11 mouse cellular contexts compared by ENCODE assay signal in the genomic region with DNA sequence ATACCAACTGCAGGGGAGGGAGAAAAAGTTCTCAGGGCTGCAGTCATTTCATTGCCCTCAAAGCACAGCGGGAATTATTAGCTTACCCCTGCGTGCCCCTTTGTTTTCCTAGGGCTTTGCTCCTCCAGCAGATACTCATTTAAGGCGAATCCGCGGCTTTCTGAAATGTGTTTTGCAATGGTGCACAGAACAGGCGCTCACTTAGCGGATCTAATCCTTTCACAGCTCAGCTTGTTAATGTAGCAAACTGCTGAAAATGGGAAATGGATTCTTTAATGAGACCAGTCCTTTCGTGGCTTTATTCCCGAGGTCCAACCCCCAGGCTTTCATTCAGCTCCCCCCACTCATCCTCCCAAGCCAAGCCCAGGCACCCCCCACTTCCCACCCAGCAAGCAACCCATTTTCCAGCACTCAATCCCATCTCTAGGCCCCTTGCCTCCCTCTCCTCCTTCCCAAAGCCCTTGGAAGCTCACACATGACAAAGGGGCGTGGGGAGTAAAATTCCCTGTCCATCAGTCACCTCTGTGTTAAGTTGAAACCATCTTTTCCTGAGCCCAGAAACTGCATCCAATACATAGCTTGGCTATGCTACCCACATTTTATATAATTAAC.
DNase-seq lines count a peak whose midpoint lies in the region; ATAC-seq lines count a peak whose summit lies in the region.
"Had no signal": no experiment of that assay in that cellular context is flagged by ENCODE, and none has a peak within 500 bp of the region (broad histone marks: within the 10 kb centered on the region; RNA-seq: fewer than 3 reads in every experiment).

No protein-coding gene starts in this region.

- ATAC-seq in heart, embryonic 16.5 days (replicated peaks; ENCODE audit: extremely low read depth, insufficient read depth, low FRiP score): no peak
- ATAC-seq in embryonic facial prominence, embryonic 13.5 days (ENCODE audit: insufficient number of reproducible peaks, insufficient read depth, low FRiP score, low TSS enrichment, low read depth): no peak
- no peak for ATAC-seq in hindbrain, embryonic 15.5 days (ENCODE audit: low FRiP score, low read depth)
- ATAC-seq in neural tube, embryonic 12.5 days (ENCODE audit: low FRiP score, low read depth): no peak

- H3K27ac ChIP-seq in heart, embryonic 16.5 days (ENCODE audit: low read length): no peak overlapping the region
- no peak overlapping the region for H3K27ac ChIP-seq in embryonic facial prominence, embryonic 13.5 days
- H3K27ac ChIP-seq in hindbrain, embryonic 15.5 days (replicated peaks): no peak overlapping the region
- no peak overlapping the region for H3K27ac ChIP-seq in neural tube, embryonic 12.5 days
- H3K27ac ChIP-seq: liver, embryonic 15.5 days had no signal

- H3K27me3 ChIP-seq in heart, embryonic 16.5 days (ENCODE audit: control insufficient read depth, insufficient read depth, low read length): no peaks in the 10 kb centered on the region
- peaks cover 32% of the 10 kb centered on the region for H3K27me3 ChIP-seq in embryonic facial prominence, embryonic 13.5 days
- H3K27me3 ChIP-seq in hindbrain, embryonic 15.5 days: peaks cover 91% of the 10 kb centered on the region
- peaks cover 88% of the 10 kb centered on the region for H3K27me3 ChIP-seq in neural tube, embryonic 12.5 days (replicated peaks)

- H3K4me3 ChIP-seq in heart, embryonic 16.5 days (ENCODE audit: low read length): peak overlapping the region; percentile 23
- no peak overlapping the region for H3K4me3 ChIP-seq in embryonic facial prominence, embryonic 13.5 days
- no peak overlapping the region for H3K4me3 ChIP-seq in hindbrain, embryonic 15.5 days
- no peak overlapping the region for H3K4me3 ChIP-seq in neural tube, embryonic 12.5 days
- H3K4me3 ChIP-seq: liver, embryonic 15.5 days had no signal

- intact Hi-C loops in heart, postnatal 10 days (cut with DNase I): no loop called here

- H3K4me1 ChIP-seq in heart, embryonic 16.5 days (ENCODE audit: control insufficient read depth, insufficient read depth, low read length): no peaks in the 10 kb centered on the region
- no peaks in the 10 kb centered on the region; the same call in 1 of the 2 replicates for H3K4me1 ChIP-seq in embryonic facial prominence, embryonic 13.5 days
- H3K4me1 ChIP-seq in hindbrain, embryonic 15.5 days (replicated peaks): no peaks in the 10 kb centered on the region; the same call in 1 of the 2 replicates
- 0 out of 2 replicates have a peak, but pooled peaks cover 2% of the 10 kb centered on the region for H3K4me1 ChIP-seq in neural tube, embryonic 12.5 days
- H3K4me1 ChIP-seq: liver, embryonic 15.5 days had no signal

- no peak for DNase-seq in heart, postnatal 10 days
- no peak for DNase-seq in left cerebral cortex, adult 9 months (ENCODE audit: low spot score in 2 of 2)
- no peak for DNase-seq in layer of hippocampus, postnatal 36 days
- DNase-seq in c-Kit-positive CD71-positive TER-119-positive erythroid progenitor cells, embryonic 14.5 days (ENCODE audit: low spot score): no peak
- DNase-seq: kidney, postnatal 25 days; right cerebral cortex, postnatal 14 days had no signal

- H3K36me3 ChIP-seq in heart, embryonic 16.5 days (ENCODE audit: control insufficient read depth, insufficient read depth): no peaks in the 10 kb centered on the region
- no peaks in the 10 kb centered on the region for H3K36me3 ChIP-seq in embryonic facial prominence, embryonic 13.5 days
- H3K36me3 ChIP-seq in hindbrain, embryonic 15.5 days: no peaks in the 10 kb centered on the region
- no peaks in the 10 kb centered on the region for H3K36me3 ChIP-seq in neural tube, embryonic 12.5 days
- H3K36me3 ChIP-seq: liver, embryonic 15.5 days had no signal

- H3K4me2 ChIP-seq in heart, embryonic 16.5 days (ENCODE audit: low read depth, low read length): peak overlapping the region; percentile 47; the same call in 1 of the 2 replicates
- peak overlapping the region; percentile 23 for H3K4me2 ChIP-seq in embryonic facial prominence, embryonic 13.5 days
- H3K4me2 ChIP-seq in hindbrain, embryonic 15.5 days: peak overlapping the region; percentile 31
- H3K4me2 ChIP-seq in neural tube, embryonic 12.5 days (replicated peaks): peak overlapping the region; percentile 16; the same call in 1 of the 2 replicates
- H3K4me2 ChIP-seq: liver, embryonic 15.5 days had no signal

- no peak overlapping the region for H3K9ac ChIP-seq in heart, embryonic 16.5 days (ENCODE audit: low read length)
- no peak overlapping the region for H3K9ac ChIP-seq in embryonic facial prominence, embryonic 13.5 days
- H3K9ac ChIP-seq in hindbrain, embryonic 15.5 days: no peak overlapping the region
- no peak overlapping the region for H3K9ac ChIP-seq in neural tube, embryonic 12.5 days
- H3K9ac ChIP-seq: liver, embryonic 15.5 days had no signal

- WGBS in heart, embryonic 16.5 days: 16% methylated on average over 10 of the region's 10 CpGs
- WGBS in embryonic facial prominence, embryonic 13.5 days: 3% methylated on average over 10 of the region's 10 CpGs
- WGBS in hindbrain, embryonic 15.5 days: 1% methylated on average over 10 of the region's 10 CpGs
- under 1% methylated on average over 10 of the region's 10 CpGs for WGBS in neural tube, embryonic 12.5 days

- no peaks in the 10 kb centered on the region for H3K9me3 ChIP-seq in heart, embryonic 16.5 days (replicated peaks; ENCODE audit: control insufficient read depth, low read length)
- no peaks in the 10 kb centered on the region for H3K9me3 ChIP-seq in embryonic facial prominence, embryonic 13.5 days
- H3K9me3 ChIP-seq in hindbrain, embryonic 15.5 days: no peaks in the 10 kb centered on the region
- no peaks in the 10 kb centered on the region for H3K9me3 ChIP-seq in neural tube, embryonic 12.5 days
- H3K9me3 ChIP-seq: liver, embryonic 15.5 days had no signal
